Mouse (Mus musculus) right cerebral cortex, adult 2 months (tissue): ENCODE measurements around the gene Rsrp1.

Experiments
- DNase-seq, 2 experiments: peaks; one replicate each; pipeline ENCODE4 v3.0.0; 2021 to 2022; ENCODE audit warnings: low spot score in 2 of 2

Rsrp1 gene

GRCm38 (mm10) chr4:134963021-134963776, 39.8 kb downstream of the Rsrp1 start:
- DNase-seq, result no peak

- no peak for DNase-seq
These were observed 44.7 kb downstream of the Rsrp1 start for GRCm38 (mm10) chr4:134967887-134968604.

GRCm38 (mm10) chr4:134968605-134968976, 45.2 kb downstream of the Rsrp1 start:
- DNase-seq, result no peak

GRCm38 (mm10) chr4:134975261-134975928, 52.0 kb downstream of the Rsrp1 start:
- no peak for DNase-seq

- DNase-seq, result no peak
These were observed 52.5 kb downstream of the Rsrp1 start for GRCm38 (mm10) chr4:134975929-134976308.
